Mouse (Mus musculus) spleen, adult 2 months (tissue): ENCODE measurements around the gene Eif4g1. TPM values are rescaled to one million over a fixed set of nuclear protein-coding genes. Genes with fewer than 3 reads are reported as not detected.

Experiments used
- DNase-seq, 2 experiments: peaks; one replicate each; pipeline versions ENCODE4 v3.0.0 to v3.0.0-alpha.2; 2012 to 2021; ENCODE audit warnings: low spot score in 2 of 2, low read depth in 1 of 2
- H3K27ac ChIP-seq: fragments of 200-500 bp; 2 replicates; pipeline ENCODE4 v1.5.1; 2012; ENCODE audit warnings: low read length, inconsistent platforms; ENCODE audit not compliant: insufficient read depth
- H3K27me3 ChIP-seq: fragments of 200-500 bp; 2 replicates; pipeline ENCODE4 v1.6.1; 2012; ENCODE audit warnings: mild to moderate bottlenecking, moderate library complexity, low read length, inconsistent platforms; ENCODE audit not compliant: control insufficient read depth, insufficient read depth
- H3K36me3 ChIP-seq: fragments of 200-500 bp; 2 replicates; pipeline ENCODE4 v1.6.1; 2012; ENCODE audit warnings: mild to moderate bottlenecking, low read length, inconsistent platforms; ENCODE audit not compliant: control insufficient read depth, insufficient read depth
- H3K4me1 ChIP-seq: fragments of 200-500 bp; 2 replicates; pipeline ENCODE4 v1.6.1; 2011; ENCODE audit warnings: inconsistent platforms; ENCODE audit not compliant: control insufficient read depth, insufficient read depth, insufficient read length
- H3K4me3 ChIP-seq: fragments of 200-500 bp; 2 replicates; pipeline ENCODE4 v1.5.1; 2011; ENCODE audit warnings: mild to moderate bottlenecking, inconsistent platforms; ENCODE audit not compliant: insufficient read depth, insufficient read length; ENCODE audit errors: extremely low read depth
- CTCF ChIP-seq: fragments of 200-500 bp; IDR thresholded peaks from 2 replicates; pipeline ENCODE4 v1.5.1; 2011; ENCODE audit warnings: mild to moderate bottlenecking, inconsistent platforms; ENCODE audit not compliant: insufficient read depth, insufficient read length, insufficient replicate concordance; ENCODE audit errors: extremely low read depth
- POLR2A ChIP-seq: fragments of 200-500 bp; IDR thresholded peaks from 2 replicates; pipeline ENCODE4 v1.6.1; 2011; ENCODE audit warnings: low read depth, low read length, inconsistent platforms
- WGBS: fragments of 180-500 bp; shearing (Covaris S2); methylation state at CpG from one replicate; pipeline ENCODE4 v1.1.7; 2018; 5-methylcytosine and 5-hydroxymethylcytosine counted together
- polyA plus RNA-seq: library from polyadenylated mRNA; depleted of rRNA; stranded (reverse); fragments of >200 nt; gene quantifications from 2 replicates; pipeline ENCODE4 v1.2.3, GENCODE M21; 2012

The Eif4g1 gene
- polyA plus RNA-seq, 1 experiment, result 257 TPM

DNA sequence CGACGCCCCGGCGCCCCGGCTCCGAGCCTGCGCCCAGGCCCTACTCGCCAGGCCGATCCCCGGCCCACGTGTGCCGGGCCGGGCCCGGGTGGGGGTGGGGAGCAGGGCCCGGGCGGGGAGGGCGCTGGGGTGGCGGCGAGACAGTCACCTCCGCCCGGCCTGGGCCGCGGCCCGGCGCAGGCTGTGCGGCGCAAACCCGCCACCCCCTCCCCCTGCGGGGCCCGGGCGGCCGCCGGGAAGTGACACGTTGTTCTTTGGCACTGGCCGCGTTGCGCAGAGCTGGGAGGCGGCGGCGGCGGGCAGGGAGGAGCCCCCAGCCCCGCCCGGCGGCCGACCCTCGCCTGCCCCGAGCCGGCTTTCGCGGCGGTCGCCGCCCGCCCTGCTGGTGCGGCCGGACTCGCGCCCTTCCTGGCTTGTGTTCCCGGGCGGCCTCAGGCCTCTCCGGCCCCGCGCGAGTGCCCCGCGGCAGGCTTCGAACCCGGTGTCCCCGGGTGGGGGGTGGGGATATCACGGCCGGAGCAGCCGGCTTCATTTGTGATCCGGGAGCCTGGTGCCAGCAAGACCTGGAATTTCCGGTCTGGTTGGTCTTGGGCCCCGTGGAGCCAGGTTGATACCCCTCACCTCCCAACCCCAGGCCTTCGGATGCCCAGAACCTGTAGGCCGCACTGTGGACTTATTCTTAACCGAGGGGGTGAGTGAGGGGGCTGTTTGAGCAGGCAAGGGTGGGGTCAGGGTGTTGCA is 5.0 kb downstream of the Eif4g1 start:
- under 1% methylated on average over 39 of the region's 78 CpGs for WGBS
- Histone ChIP-seq H3K4me1 (peaks cover 8% of the 10 kb centered on the region; the same call in 1 of the 2 replicates), H3K4me3 (peak overlapping the region; percentile 61), H3K27ac (peak overlapping the region; percentile 50; the same call in 1 of the 2 replicates), H3K27me3 (no peaks in the 10 kb centered on the region; the same call in 1 of the 2 replicates), H3K36me3 (peaks cover 9% of the 10 kb centered on the region; the same call in 1 of the 2 replicates)
- peak in 1 of 2 experiments; percentile 39 for DNase-seq
- no peak for TF ChIP-seq CTCF
- no peak for TF ChIP-seq POLR2A

GRCm38 (mm10) chr16:20673706-20674303 is 5.7 kb downstream of the Eif4g1 start:
- Histone ChIP-seq H3K4me3 (peak overlapping the region; percentile 61), H3K36me3 (peaks cover 16% of the 10 kb centered on the region), H3K4me1 (peaks cover 8% of the 10 kb centered on the region; the same call in 1 of the 2 replicates), H3K27me3 (no peaks in the 10 kb centered on the region; the same call in 1 of the 2 replicates), H3K27ac (peak overlapping the region; percentile 50; the same call in 1 of the 2 replicates)
- TF ChIP-seq CTCF (no peak), POLR2A (no peak)
- 4% methylated on average over 14 of the region's 14 CpGs for WGBS
- peak in 1 of 2 experiments; percentile 13 for DNase-seq

DNA sequence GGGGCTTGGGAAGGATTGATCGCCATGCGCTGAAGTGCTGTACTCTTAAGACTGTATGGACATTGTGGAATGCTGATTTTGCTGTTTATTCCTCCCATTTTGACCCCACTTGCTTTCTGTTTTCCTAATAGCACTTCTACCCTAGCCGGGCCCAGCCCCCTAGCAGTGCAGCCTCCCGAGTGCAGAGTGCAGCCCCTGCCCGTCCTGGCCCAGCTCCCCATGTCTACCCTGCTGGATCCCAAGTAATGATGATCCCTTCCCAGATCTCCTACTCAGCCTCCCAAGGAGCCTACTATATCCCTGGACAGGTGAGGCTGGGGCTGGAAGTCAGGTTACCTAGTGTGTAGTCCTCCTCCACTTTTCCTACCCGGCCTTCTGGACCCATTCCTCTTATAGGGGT is 7.1 kb downstream of the Eif4g1 start:
- WGBS, result 92% methylated on average over 6 of the region's 6 CpGs
- Histone ChIP-seq H3K36me3 (peaks cover 28% of the 10 kb centered on the region), H3K4me3 (no peak overlapping the region), H3K27me3 (no peaks in the 10 kb centered on the region; the same call in 1 of the 2 replicates), H3K4me1 (peaks cover 8% of the 10 kb centered on the region; the same call in 1 of the 2 replicates), H3K27ac (no peak overlapping the region)
- no peak for DNase-seq
- no peak for TF ChIP-seq CTCF

DNA sequence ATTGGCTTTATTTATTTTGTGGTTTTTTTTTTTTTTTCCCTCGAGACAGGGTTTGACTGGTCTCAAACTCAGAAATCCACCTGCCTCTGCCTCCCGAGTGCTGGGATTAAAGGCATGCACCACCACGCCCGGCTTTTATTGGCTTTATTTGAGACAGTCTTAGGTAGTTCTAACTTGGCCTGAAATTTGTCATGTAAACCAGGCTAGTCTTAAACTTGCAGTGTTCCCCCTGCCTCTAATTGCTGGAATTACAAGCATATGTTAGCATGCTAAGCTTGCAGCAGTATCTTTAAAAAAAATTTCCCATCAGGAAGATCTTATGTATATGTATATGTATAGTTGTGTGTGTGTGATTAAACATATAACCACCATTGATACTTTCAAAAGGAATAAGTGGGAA is 8.6 kb downstream of the Eif4g1 start:
- DNase-seq, result no peak
- no peak for TF ChIP-seq POLR2A
- no peak for TF ChIP-seq CTCF
- Histone ChIP-seq H3K27me3 (no peaks in the 10 kb centered on the region; the same call in 1 of the 2 replicates), H3K36me3 (peaks cover 42% of the 10 kb centered on the region), H3K4me1 (peaks cover 8% of the 10 kb centered on the region; the same call in 1 of the 2 replicates), H3K27ac (no peak overlapping the region), H3K4me3 (no peak overlapping the region)
- 77% methylated on average over 4 of the region's 4 CpGs for WGBS

- no peak for DNase-seq
- no peak overlapping the region for H3K4me3 ChIP-seq
- 73% methylated on average over 5 of the region's 5 CpGs for WGBS
- H3K27ac ChIP-seq, result no peak overlapping the region
- peaks cover 48% of the 10 kb centered on the region for H3K36me3 ChIP-seq
- H3K27me3 ChIP-seq, result no peaks in the 10 kb centered on the region; the same call in 1 of the 2 replicates
- peaks cover 5% of the 10 kb centered on the region; the same call in 1 of the 2 replicates for H3K4me1 ChIP-seq
- TF ChIP-seq POLR2A, result no peak
- no peak for TF ChIP-seq CTCF
These were observed 9.3 kb downstream of the Eif4g1 start for GRCm38 (mm10) chr16:20677380-20677779.

DNA sequence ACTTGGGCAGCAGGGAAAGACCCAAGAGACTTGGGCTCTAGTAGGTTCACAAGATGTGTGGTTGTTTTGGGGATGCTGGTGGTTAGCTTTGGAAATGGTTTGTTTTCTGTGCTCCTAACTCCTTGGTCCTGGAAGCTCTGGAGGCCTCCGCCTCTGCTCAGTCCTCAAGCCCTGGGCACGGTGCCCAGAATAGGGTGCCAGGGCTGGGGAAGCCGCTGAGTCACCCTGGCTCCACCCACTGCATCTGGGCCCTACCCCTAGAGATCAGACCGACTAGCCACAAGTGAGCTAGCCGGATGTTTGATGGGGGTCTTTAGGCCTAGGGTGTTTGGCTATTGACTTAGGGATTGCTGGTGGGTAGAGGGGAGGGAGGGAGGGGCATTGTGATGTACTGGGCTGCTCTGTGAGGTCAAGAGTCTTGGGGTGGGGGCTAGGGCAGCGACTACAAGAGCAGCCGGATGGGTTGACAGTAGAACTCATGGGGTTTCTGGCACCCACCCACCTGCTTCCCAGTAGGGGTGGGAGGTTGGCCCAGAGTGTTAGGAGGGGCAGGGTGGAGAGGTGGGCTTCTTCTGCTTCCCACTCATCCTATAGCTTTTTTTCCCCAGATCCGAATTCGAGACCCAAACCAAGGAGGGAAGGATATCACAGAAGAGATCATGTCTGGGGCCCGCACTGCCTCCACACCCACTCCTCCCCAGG is 10.0 kb downstream of the Eif4g1 start:
- WGBS, result 59% methylated on average over 10 of the region's 10 CpGs
- TF ChIP-seq CTCF, result no peak
- DNase-seq, result no peak
- Histone ChIP-seq H3K4me1 (peaks cover 5% of the 10 kb centered on the region; the same call in 1 of the 2 replicates), H3K27ac (no peak overlapping the region), H3K36me3 (peaks cover 54% of the 10 kb centered on the region), H3K27me3 (no peaks in the 10 kb centered on the region), H3K4me3 (no peak overlapping the region)
